Mouse (Mus musculus) urinary bladder, adult 2 months (tissue): Measurements from ENCODE around the gene Dnal1. TPM values are rescaled to one million over a fixed set of nuclear protein-coding genes. Genes with fewer than 3 reads are reported as not detected.

Experiments used
- DNase-seq: peaks from one replicate; pipeline ENCODE4 v3.0.0; 2022; ENCODE audit warnings: low spot score
- polyA plus RNA-seq: library from polyadenylated mRNA; depleted of rRNA; stranded (reverse); fragments of >200 nt; gene quantifications from 2 replicates; pipeline ENCODE4 v1.2.3, GENCODE M21; 2012

Dnal1 gene
- polyA plus RNA-seq, 1 experiment, result 7.7 TPM

- no peak for DNase-seq
Observed at GRCm38 (mm10) chr12:84126899-84127298, 12.7 kb downstream of the Dnal1 start.

DNA sequence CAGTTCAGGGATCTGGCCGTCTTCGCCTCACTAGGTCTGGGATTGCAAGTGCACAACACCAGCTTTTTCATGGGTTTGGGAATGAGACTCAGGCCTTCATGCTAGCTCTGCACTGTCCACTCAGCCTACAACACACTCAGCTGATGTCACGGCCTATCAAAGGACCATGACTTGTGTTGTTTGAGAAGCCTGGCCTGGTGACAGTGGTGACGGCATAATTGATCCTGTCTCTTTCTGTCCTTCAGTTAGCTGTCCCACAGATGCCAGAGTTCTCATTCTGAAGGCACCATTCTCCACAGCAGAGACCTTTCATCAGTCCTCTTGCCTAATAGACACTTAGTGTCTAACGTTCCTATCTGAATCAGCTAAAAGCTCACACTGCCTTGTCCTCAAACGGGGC is 14.4 kb downstream of the Dnal1 start:
- no peak for DNase-seq

DNA sequence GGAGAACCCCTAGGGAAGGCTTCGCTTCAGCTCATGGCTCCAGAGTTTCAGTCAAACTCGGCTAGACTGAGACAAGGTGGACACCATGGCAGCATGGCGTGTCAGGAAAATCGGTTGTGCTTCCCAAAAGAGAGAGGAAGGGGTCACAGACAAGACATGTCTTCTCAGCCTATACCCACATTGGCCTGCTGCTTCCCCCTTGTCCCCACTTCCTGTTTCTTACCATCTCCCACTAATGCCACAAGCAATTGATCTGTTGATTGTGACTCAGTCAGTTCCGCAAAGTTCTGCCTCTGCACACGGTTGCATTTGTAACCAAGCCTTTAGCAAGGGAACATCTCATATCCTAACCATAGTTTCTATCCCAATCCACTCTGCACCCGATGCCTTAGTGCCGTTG is 15.8 kb downstream of the Dnal1 start:
- DNase-seq, result no peak

- no peak for DNase-seq
Observed at GRCm38 (mm10) chr12:84132265-84132664, 18.1 kb downstream of the Dnal1 start.

DNA sequence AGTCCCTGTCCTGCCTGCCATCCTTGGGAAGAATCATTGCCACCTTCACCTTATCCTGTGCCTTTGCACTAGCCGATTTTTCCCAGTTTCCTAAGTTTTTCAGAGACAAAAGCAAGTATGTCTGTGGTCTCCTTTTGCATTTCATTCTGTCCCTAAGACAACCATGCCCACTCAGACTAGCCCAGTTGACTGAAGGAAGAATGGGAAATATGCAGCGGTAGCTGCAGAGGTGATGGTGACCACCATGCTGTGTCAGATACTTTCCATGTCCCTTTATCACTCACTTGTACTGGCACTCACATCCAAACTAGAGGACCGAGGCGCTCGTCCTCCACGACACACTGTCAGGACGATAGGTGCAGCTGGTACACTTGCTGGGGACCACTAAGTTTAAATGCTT is 23.0 kb downstream of the Dnal1 start:
- no peak for DNase-seq

- no peak for DNase-seq
Observed at GRCm38 (mm10) chr12:84140135-84140534, 26.0 kb downstream of the Dnal1 start.

DNA sequence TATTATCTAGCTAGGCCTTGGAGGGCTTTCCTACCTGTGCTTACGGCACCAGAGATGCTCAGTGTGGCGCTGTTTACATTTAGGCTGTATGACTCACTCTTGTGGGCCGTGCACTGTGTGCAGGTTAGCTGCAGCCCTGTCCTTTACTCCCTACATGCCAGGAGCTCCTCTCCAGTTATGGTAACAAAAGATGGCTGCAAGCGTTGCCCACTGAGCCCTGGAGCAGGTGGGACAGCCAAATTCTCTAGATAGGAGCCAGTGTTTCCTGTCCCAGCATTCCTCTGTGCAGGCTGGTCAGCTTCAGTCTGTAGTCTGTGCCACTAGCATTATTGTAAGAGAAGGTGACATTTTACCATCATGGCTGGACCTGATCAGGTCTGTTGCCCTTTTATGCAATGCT is 27.1 kb downstream of the Dnal1 start:
- no peak for DNase-seq

DNA sequence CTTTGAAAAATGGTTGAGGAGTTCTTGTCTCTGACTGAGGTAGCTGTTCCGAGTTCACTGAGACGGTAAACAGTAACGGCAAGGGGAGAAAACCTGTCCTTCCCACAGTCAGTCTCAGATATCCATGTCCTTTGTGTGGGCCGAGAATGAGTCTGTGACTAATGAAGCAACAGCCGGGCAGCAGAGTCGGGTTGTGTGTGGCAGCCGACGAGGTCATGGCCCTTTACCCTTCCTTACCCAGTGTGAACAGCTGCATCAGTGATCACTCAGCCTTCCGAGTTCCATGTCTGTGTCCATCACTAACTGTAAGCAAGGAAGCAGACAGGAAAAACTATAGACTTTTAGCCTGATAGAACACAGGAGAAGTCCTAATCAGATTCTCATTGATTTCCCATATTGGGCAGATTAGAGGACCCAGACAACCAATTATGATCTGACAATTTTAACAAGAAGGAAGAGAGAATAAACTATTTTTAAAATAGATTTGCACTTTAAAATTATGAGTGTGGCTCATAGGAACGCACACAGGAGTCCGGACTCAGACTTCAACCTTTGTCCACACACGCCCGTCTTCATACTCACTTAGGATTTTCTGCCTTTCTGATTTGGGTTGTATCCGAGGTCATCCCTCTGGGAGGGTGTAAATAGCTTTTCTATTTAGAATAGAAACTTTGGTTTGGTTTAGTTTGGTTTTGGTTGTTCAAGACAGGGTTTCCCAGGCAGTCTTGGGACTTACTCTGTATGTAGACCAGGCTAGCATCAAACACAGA is 28.3 kb downstream of the Dnal1 start:
- no peak for DNase-seq

- DNase-seq, result no peak
Observed at GRCm38 (mm10) chr12:84147954-84148621, 33.9 kb downstream of the Dnal1 start, which contains the start of gene Pnma1. Gene Pnma1 (minus strand): TSS chr12:84148489.

DNA sequence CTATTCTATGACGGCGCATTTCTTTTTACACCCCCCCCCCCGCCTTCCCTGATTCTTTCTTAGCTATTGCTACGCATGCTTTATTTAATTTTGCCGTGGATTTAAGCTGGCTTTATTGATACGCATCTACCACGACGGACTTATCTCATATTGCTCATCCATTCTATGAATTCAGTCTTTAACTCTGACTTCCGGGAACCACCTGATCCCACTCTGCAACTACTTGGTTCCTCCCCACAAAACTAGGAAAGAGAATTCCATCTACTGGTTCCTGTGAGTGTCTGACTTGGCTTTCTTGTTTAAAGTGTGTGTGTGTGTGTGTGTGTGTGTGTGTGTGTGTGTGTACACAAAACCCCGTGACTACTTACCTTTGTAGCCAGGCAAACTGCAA is 34.5 kb downstream of the Dnal1 start:
- DNase-seq, result no peak

- DNase-seq, result no peak
Observed at GRCm38 (mm10) chr12:84149971-84150370, 35.8 kb downstream of the Dnal1 start.

- DNase-seq, result no peak
Observed at GRCm38 (mm10) chr12:84150976-84151375, 36.8 kb downstream of the Dnal1 start.

- no peak for DNase-seq
Observed at GRCm38 (mm10) chr12:84151911-84152310, 37.7 kb downstream of the Dnal1 start.

GRCm38 (mm10) chr12:84152352-84153190 is 38.4 kb downstream of the Dnal1 start:
- no peak for DNase-seq

GRCm38 (mm10) chr12:84153414-84153813 is 39.2 kb downstream of the Dnal1 start:
- DNase-seq, result no peak

- no peak for DNase-seq
Observed at GRCm38 (mm10) chr12:84154786-84155522, 40.8 kb downstream of the Dnal1 start.

- DNase-seq, result no peak
Observed at GRCm38 (mm10) chr12:84155523-84155871, 41.3 kb downstream of the Dnal1 start.

DNA sequence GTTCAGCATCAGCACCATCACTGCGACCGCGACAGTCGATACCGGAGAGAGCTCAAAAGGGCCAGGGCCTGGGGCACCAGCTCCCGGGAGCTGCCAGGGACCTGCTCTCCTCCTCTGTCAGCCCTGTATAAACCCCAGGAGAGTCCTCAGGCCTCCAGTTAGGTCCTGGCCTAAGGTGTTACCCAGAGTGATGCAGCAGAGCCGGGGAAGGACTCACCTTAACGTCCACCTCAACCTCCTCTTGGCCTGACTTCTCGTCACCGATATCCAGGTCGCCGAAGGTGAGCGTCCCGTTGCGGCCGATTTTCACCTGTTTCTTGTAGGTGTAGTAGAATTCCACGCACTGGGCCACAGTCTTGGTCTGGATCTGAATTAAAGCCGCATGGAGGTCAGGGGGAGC is 42.0 kb downstream of the Dnal1 start:
- no peak for DNase-seq

DNA sequence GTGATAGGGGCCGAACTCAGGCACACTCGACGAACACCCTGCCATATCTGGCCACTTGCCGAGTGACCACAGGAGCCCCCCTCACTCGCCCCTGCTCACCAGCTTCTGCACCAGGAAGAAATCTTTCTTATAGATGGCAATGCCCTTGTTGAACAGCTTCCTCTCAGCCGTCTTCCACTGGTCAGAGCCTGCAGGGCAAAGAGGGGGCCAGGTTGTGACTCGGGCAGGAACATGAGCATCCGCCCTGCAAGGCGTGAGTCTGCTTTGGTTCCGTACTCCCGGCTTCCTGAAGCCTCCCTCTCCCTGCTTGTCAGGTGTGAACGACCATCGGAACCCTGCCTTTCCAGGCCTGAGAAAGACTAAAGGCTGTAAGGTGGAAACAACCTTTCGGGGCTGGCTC is 44.0 kb downstream of the Dnal1 start:
- DNase-seq, result no peak

- no peak for DNase-seq
Observed at GRCm38 (mm10) chr12:84160491-84160890, 46.3 kb downstream of the Dnal1 start.

- DNase-seq, result no peak
Observed at GRCm38 (mm10) chr12:84161116-84161515, 47.0 kb downstream of the Dnal1 start.
